ENCODE assay signal across 23 mouse cellular contexts in the genomic region with DNA sequence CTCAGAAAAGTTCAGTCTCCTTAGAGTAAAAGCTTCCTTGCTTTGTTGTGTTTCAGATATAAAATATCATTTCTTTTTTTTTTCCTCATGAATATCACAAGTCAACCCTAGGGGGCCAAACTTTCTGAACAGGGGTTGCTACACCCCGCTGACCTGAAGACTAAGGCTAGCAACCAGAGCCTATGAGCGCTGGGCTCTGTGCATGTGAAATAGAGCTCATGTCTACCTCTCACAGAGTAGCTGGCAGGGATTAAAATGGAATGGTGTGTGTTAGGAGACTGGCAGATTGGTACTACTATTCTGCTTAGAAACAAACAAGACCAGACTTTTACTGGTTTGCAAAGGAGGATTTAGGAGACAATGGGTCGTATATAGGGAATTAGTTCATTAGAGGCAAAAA.
"Had no signal": no experiment of that assay in that cellular context is flagged by ENCODE, and none has a peak within 500 bp of the region (broad histone marks: within the 10 kb centered on the region; RNA-seq: fewer than 3 reads in every experiment).

No protein-coding gene starts in this region.

- H3K4me1 ChIP-seq: heart, embryonic 13.5 days; heart, embryonic 15.5 days; hindbrain, embryonic 15.5 days had no signal

- H3K4me2 ChIP-seq: heart, embryonic 11.5 days; heart, embryonic 13.5 days; heart, embryonic 15.5 days; hindbrain, embryonic 13.5 days; hindbrain, embryonic 15.5 days; limb, embryonic 12.5 days; liver, embryonic 11.5 days had no signal

- H3K9ac ChIP-seq: forebrain, postnatal 0 days; heart, embryonic 13.5 days; heart, embryonic 15.5 days; hindbrain, embryonic 13.5 days; hindbrain, embryonic 15.5 days; limb, embryonic 12.5 days had no signal

- H3K27me3 ChIP-seq: heart, embryonic 13.5 days; heart, embryonic 15.5 days; hindbrain, embryonic 13.5 days; hindbrain, embryonic 15.5 days; limb, embryonic 12.5 days had no signal

- H3K4me3 ChIP-seq: heart, embryonic 13.5 days; heart, embryonic 15.5 days; hindbrain, embryonic 13.5 days; hindbrain, embryonic 15.5 days; left cerebral cortex, adult 2 months; limb, embryonic 10.5 days; limb, embryonic 12.5 days had no signal

- H3K9me3 ChIP-seq: heart, embryonic 13.5 days; heart, embryonic 15.5 days; hindbrain, embryonic 13.5 days; hindbrain, embryonic 15.5 days; limb, embryonic 10.5 days; limb, embryonic 12.5 days had no signal

- H3K27ac ChIP-seq: heart, embryonic 13.5 days; heart, embryonic 15.5 days; hindbrain, embryonic 13.5 days; hindbrain, embryonic 15.5 days; hindbrain, postnatal 0 days; left cerebral cortex, adult 2 months; limb, embryonic 10.5 days; limb, embryonic 12.5 days had no signal

- ATAC-seq: forebrain, postnatal 0 days; hindbrain, postnatal 0 days; intestine, postnatal 0 days had no signal

- DNase-seq: forebrain, postnatal 0 days; gastrocnemius, postnatal 14 days; gastrocnemius, postnatal 36 days; heart, adult 18-20 months; heart, postnatal 14 days; heart, postnatal 36 days; kidney, adult 18-20 months; kidney, adult 8-10 months; kidney, postnatal 10 days; kidney, postnatal 25 days; kidney, postnatal 4 days; liver had no signal

- H3K36me3 ChIP-seq: heart, embryonic 13.5 days; heart, embryonic 15.5 days; hindbrain, embryonic 13.5 days; hindbrain, embryonic 15.5 days; limb, embryonic 10.5 days; limb, embryonic 12.5 days had no signal
